Mouse (Mus musculus): ENCODE measurements around the gene Ccdc124.

DNA sequence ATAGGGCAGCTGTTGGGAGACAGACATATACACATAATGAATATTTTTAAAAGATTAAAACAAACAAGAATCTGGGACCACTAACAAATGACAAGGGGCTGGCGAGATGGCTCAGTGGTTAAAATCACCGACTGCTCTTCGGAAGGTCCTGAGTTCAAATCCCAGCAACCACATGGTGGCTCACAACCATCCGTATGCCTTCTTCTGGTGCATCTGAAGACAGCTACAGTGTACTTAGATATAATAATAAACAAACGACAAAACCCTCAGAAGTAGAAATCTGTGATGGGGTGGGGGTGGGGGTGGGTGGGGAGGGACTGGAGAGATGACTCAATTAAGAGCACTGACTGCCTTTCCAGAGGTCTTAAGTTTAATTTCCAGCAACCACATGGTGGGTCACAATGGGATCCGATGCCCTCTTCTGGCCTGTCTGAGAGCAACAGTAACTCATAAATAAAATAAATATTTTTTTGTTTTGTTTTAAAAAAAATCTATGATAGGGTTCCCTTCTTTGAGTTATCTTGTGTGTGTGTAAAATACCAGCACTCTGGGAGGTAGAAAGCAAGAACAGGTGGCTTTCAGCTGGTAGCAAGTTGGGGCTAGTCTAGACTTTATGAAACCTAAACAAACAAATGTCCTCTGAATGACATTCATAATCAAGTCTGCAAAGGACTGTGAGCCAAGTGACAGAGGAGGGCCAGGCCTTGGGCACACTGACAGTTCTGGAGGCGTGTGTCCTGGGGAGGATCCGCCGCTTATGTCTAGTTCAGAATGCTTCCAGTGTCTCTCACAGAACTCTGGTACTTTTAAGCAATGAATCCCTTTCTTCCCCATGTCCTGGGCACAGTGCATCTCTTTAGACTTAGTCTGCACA, 46.6 kb upstream of the Ccdc124 start:
- TF ChIP-seq CTCF (IDR thresholded peaks at IDR 0.05; ENCODE audit: borderline replicate concordance, insufficient read depth, low read length) = no peak
- no peak for TF ChIP-seq POLR2A (IDR thresholded peaks at IDR 0.05; ENCODE audit: low read depth, low read length)

Measured in embryonic fibroblast, embryonic 13.5 days (primary cell).